Mouse (Mus musculus) lung, postnatal 10 days (tissue): ENCODE measurements at regions not wholly inside any gene's neighbourhood (a gene's known extent, or its start where the extent isn't known, plus 50 kb on each side); places are given as distances from the start of the nearest gene placed in this dataset.
"Not testable (repeated sequence)": the region's sequence is repeated elsewhere in the genome, so short reads cannot be mapped to it uniquely, and the experiment has no call there.

Experiments used
- DNase-seq: peaks from one replicate; pipeline ENCODE4 v3.0.0; 2021

GRCm38 (mm10) chr3:40211793-40212192 is 319.3 kb upstream of the Intu start:
- no peak for DNase-seq

- no peak for DNase-seq
Measured at GRCm38 (mm10) chr3:40226772-40227171, 304.3 kb upstream of the Intu start.

- DNase-seq: no peak
Measured at GRCm38 (mm10) chr3:40243499-40244101, 287.5 kb upstream of the Intu start.

GRCm38 (mm10) chr3:40254376-40254775 is 276.7 kb upstream of the Intu start:
- DNase-seq: no peak

GRCm38 (mm10) chr3:40262536-40262935 is 268.6 kb upstream of the Intu start:
- DNase-seq: no peak

GRCm38 (mm10) chr3:40267514-40267913 is 263.6 kb upstream of the Intu start:
- DNase-seq: no peak

- DNase-seq: peak; percentile 2
Measured at GRCm38 (mm10) chr3:40282926-40283325, 248.2 kb upstream of the Intu start.

- no peak for DNase-seq
Measured at GRCm38 (mm10) chr3:40286959-40287710, 244.0 kb upstream of the Intu start.

GRCm38 (mm10) chr3:40297120-40297519 is 234.0 kb upstream of the Intu start:
- no peak for DNase-seq

GRCm38 (mm10) chr3:40320319-40320718 is 210.8 kb upstream of the Intu start:
- no peak for DNase-seq

- no peak for DNase-seq
Measured at GRCm38 (mm10) chr3:40325872-40326803, 204.9 kb upstream of the Intu start.

GRCm38 (mm10) chr3:40339492-40340030 is 191.5 kb upstream of the Intu start:
- no peak for DNase-seq

- no peak for DNase-seq
Measured at GRCm38 (mm10) chr3:40355103-40355502, 176.0 kb upstream of the Intu start.

GRCm38 (mm10) chr3:40368421-40368820 is 162.7 kb upstream of the Intu start:
- DNase-seq: no peak

- no peak for DNase-seq
Measured at GRCm38 (mm10) chr3:40371411-40371810, 159.7 kb upstream of the Intu start.

- DNase-seq: not testable (repeated sequence)
Measured at GRCm38 (mm10) chr3:40376220-40376619, 154.9 kb upstream of the Intu start.

GRCm38 (mm10) chr3:40377416-40377815 is 153.7 kb upstream of the Intu start:
- no peak for DNase-seq

GRCm38 (mm10) chr3:40379063-40379462 is 152.0 kb upstream of the Intu start:
- no peak for DNase-seq

- peak; percentile 60 for DNase-seq
Measured at GRCm38 (mm10) chr3:40391631-40392030, 139.5 kb upstream of the Intu start.

- no peak for DNase-seq
Measured at GRCm38 (mm10) chr3:40398184-40398583, 132.9 kb upstream of the Intu start.

GRCm38 (mm10) chr3:40403402-40403801 is 127.7 kb upstream of the Intu start:
- no peak for DNase-seq

GRCm38 (mm10) chr3:40405095-40405948 is 125.8 kb upstream of the Intu start:
- no peak for DNase-seq
